Comparison of ENCODE assay signal across 10 mouse cellular contexts in the genomic region with DNA sequence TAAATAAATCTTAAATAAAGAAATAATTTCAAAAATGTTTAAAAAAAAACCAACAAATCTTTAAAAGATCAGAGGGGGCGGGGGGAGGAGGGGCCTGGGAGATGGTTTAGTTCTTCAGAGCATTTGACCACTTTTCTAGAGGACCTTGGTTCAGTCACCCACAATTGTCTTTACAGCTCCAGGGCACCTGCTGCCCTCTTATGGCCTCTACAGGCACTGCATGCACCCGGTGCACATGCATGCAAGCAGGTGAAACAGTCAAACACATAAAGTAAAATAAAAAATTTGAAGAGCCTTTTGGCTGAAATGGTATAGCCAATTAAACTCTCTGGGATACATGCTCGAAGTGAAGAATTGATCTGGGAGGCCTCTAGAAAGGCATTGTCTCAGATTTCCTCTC.
A peak's percentile ranks its signal among the peaks of the same experiment; 100 is the strongest.
DNase-seq lines count a peak whose midpoint lies in the region; ATAC-seq and TF ChIP-seq lines count a peak whose summit lies in the region.
"Had no signal": no experiment of that assay in that cellular context is flagged by ENCODE, and none has a peak within 500 bp of the region (broad histone marks: within the 10 kb centered on the region; RNA-seq: fewer than 3 reads in every experiment).

No protein-coding gene starts in this region.

- peak; percentile 36 for TF ChIP-seq CTCF in lung, postnatal 0 days (IDR thresholded peaks at IDR 0.05)

- H3K4me3 ChIP-seq in lung, postnatal 0 days (ENCODE audit: low read depth, low read length): no peak overlapping the region
- H3K4me3 ChIP-seq: embryonic facial prominence, embryonic 10.5 days had no signal

- no peak for TF ChIP-seq EP300 in lung, postnatal 0 days (IDR thresholded peaks at IDR 0.05)

- no peak overlapping the region for H3K27ac ChIP-seq in lung, postnatal 0 days (ENCODE audit: low read length)
- H3K27ac ChIP-seq: embryonic facial prominence, embryonic 10.5 days had no signal

- no peaks in the 10 kb centered on the region for H3K4me1 ChIP-seq in lung, postnatal 0 days (ENCODE audit: insufficient read depth, low read depth, low read length)
- H3K4me1 ChIP-seq: embryonic facial prominence, embryonic 10.5 days had no signal

- 0 out of 2 replicates have a peak, but pooled peaks cover 3% of the 10 kb centered on the region for H3K27me3 ChIP-seq in lung, postnatal 0 days (replicated peaks; ENCODE audit: insufficient read depth, low read length)

- no peaks in the 10 kb centered on the region for H3K9me3 ChIP-seq in lung, postnatal 0 days (ENCODE audit: low read length)
- H3K9me3 ChIP-seq: embryonic facial prominence, embryonic 10.5 days had no signal

- intact Hi-C loops in heart, postnatal 10 days (cut with DNase I): no loop called here

- DNase-seq in cerebellum, postnatal 36 days: peak; percentile 19 to 21
- no peak for DNase-seq in cerebellum, adult 8-10 months
- DNase-seq in lung, postnatal 0 days (ENCODE audit: low spot score): no peak
- no peak for DNase-seq in lung, postnatal 4 days
- DNase-seq in thymus, postnatal 10 days (ENCODE audit: low spot score in 2 of 2): peak; percentile 12 to 52
- DNase-seq in frontal cortex, postnatal 25 days (ENCODE audit: low spot score in 2 of 2): no peak
- DNase-seq in heart, postnatal 10 days: no peak

- no peak for ATAC-seq in lung, postnatal 0 days
- ATAC-seq in common myeloid progenitor, adult 5-6 weeks (replicated peaks; ENCODE audit: low read depth, poor library complexity, severe bottlenecking): peak; percentile 69; the same call in 1 of the 2 replicates

- no peak overlapping the region for H3K9ac ChIP-seq in lung, postnatal 0 days (replicated peaks; ENCODE audit: low read depth)

- H3K4me2 ChIP-seq in lung, postnatal 0 days (replicated peaks; ENCODE audit: low read depth, low read length): no peak overlapping the region
- H3K4me2 ChIP-seq: midbrain, embryonic 11.5 days had no signal

- no peaks in the 10 kb centered on the region for H3K36me3 ChIP-seq in lung, postnatal 0 days (ENCODE audit: insufficient read depth, low read length)
- H3K36me3 ChIP-seq: embryonic facial prominence, embryonic 10.5 days had no signal

- 85% methylated on average over 3 of the region's 3 CpGs for WGBS in lung, postnatal 0 days

Comparison
In these comparisons a context has a peak if more than half of its experiments do, and no peak if none do; other contexts are left out.
1. DNase-seq: peak in cerebellum, postnatal 36 days (2 of 2) and thymus, postnatal 10 days (2 of 2); none in cerebellum, adult 8-10 months (single experiment), lung, postnatal 0 days (single experiment), lung, postnatal 4 days (0 of 2), frontal cortex, postnatal 25 days (0 of 2) and heart, postnatal 10 days (0 of 2).